Mouse (Mus musculus) v-Abl transformed pro-B cells (cell line): ENCODE measurements at regions not wholly inside any gene's neighbourhood (a gene's known extent, or its start where the extent isn't known, plus 50 kb on each side); places are given as distances from the start of the nearest gene placed in this dataset.

Experiments used
- in situ Hi-C, 2 experiments: fragments of 400-800 bp; cut with MboI; formaldehyde crosslinking; loops; one replicate each; pipeline ENCODE4 v1.15.1; 2025; ENCODE audit not compliant: unreplicated experiment in 2 of 2

GRCm38 (mm10) chr2:174532671-174533363 is 59.9 kb upstream of the Prelid3b start:
- in situ Hi-C loops, result no loop called here

GRCm38 (mm10) chr2:174540717-174541116 is 67.8 kb upstream of the Prelid3b start:
- in situ Hi-C loops, result no loop called here

- in situ Hi-C loops, result loop anchor here (5.0 kb wide), 2 partner anchors 125 to 235 kb away; no protein-coding TSS in a partner anchor
These were observed 74.3 kb upstream of the Prelid3b start for GRCm38 (mm10) chr2:174547207-174547606.

GRCm38 (mm10) chr2:174547701-174548100 is 74.8 kb upstream of the Prelid3b start:
- in situ Hi-C loops, result loop anchor here (5.0 kb wide), 2 partner anchors 125 to 235 kb away; no protein-coding TSS in a partner anchor

- in situ Hi-C loops, result loop anchor here (5.0 kb wide), 2 partner anchors 124 to 236 kb away; no protein-coding TSS in a partner anchor
These were observed 75.9 kb upstream of the Prelid3b start for GRCm38 (mm10) chr2:174548776-174549175.

- in situ Hi-C loops, result no loop called here
These were observed 82.9 kb upstream of the Prelid3b start for GRCm38 (mm10) chr2:174555778-174556177.

- in situ Hi-C loops, result no loop called here
These were observed 81.4 kb upstream of the Zfp831 start for GRCm38 (mm10) chr2:174561828-174562429.

- in situ Hi-C loops, result no loop called here
These were observed 79.4 kb upstream of the Zfp831 start for GRCm38 (mm10) chr2:174563917-174564316.

- in situ Hi-C loops, result no loop called here
These were observed 78.5 kb upstream of the Zfp831 start for GRCm38 (mm10) chr2:174564817-174565216.

- in situ Hi-C loops, result no loop called here
These were observed 77.4 kb upstream of the Zfp831 start for GRCm38 (mm10) chr2:174565891-174566290.

- in situ Hi-C loops, result no loop called here
These were observed 76.6 kb upstream of the Zfp831 start for GRCm38 (mm10) chr2:174566752-174567151.

GRCm38 (mm10) chr2:174574804-174575507 is 68.4 kb upstream of the Zfp831 start:
- in situ Hi-C loops, result no loop called here

GRCm38 (mm10) chr2:174575546-174575945 is 67.8 kb upstream of the Zfp831 start:
- in situ Hi-C loops, result no loop called here

- in situ Hi-C loops, result no loop called here
These were observed 62.2 kb upstream of the Zfp831 start for GRCm38 (mm10) chr2:174580906-174581703.

- in situ Hi-C loops, result no loop called here
These were observed 59.1 kb upstream of the Zfp831 start for GRCm38 (mm10) chr2:174584272-174584671.
